Comparison of ENCODE assay signal across 9 mouse cellular contexts in genomic region chr14:55177274-55177673, GRCm38 (mm10). TPM values are rescaled to one million over a fixed set of nuclear protein-coding genes. Genes with fewer than 3 reads are reported as not detected.
DNase-seq lines count a peak whose midpoint lies in the region; TF ChIP-seq lines count a peak whose summit lies in the region.
"Had no signal": no experiment of that assay in that cellular context is flagged by ENCODE, and none has a peak within 500 bp of the region (broad histone marks: within the 10 kb centered on the region; RNA-seq: fewer than 3 reads in every experiment).

No protein-coding gene starts in this region.

- in situ Hi-C loops in CH12.LX (cut with MboI; ENCODE audit: low pct_ligation_motif_present, low pct_unique_long_range_greater_than_20kb, low sequenced_read_pairs) = no loop called here

- TF ChIP-seq EP300 in CH12.LX (IDR thresholded peaks at IDR 0.05; ENCODE audit: low read length) = no peak

- H3K4me1 ChIP-seq in CH12.LX (ENCODE audit: control insufficient read depth in 1 of 2, insufficient read depth in 2 of 2) = peaks cover 3 to 6% of the 10 kb centered on the region in 2 experiments; a peak in 2 of 4 replicates
- H3K4me1 ChIP-seq: hindbrain, embryonic 15.5 days had no signal

- no peaks in the 10 kb centered on the region for H3K79me2 ChIP-seq in CH12.LX (replicated peaks; ENCODE audit: control insufficient read depth, extremely low read depth, insufficient read depth, poor library complexity, severe bottlenecking)

- dilution Hi-C loops in CH12.LX (cut with MboI; ENCODE audit: extremely low pct_ligation_motif_present, extremely low pct_unique_long_range_greater_than_20kb, low sequenced_read_pairs) = no loop called here

- peak; percentile 18 for DNase-seq in gastrocnemius, adult 18-20 months (ENCODE audit: low spot score)
- DNase-seq in gastrocnemius, adult 8-10 months (ENCODE audit: low spot score in 2 of 2) = no peak
- DNase-seq in CH12.LX (ENCODE audit: extremely low read depth) = peak; percentile 70
- peak; percentile 34 for DNase-seq in c-Kit-positive CD71-negative TER-119-negative erythroid progenitor cells, embryonic 14.5 days (ENCODE audit: low read depth)
- DNase-seq in frontal cortex, postnatal 36 days (ENCODE audit: low spot score in 2 of 2) = peak; percentile 36 to 50
- DNase-seq in layer of hippocampus, adult 2 months (ENCODE audit: low spot score in 2 of 2) = peak; percentile 53 to 77
- DNase-seq in lung, postnatal 4 days = peak; percentile 44 to 63
- DNase-seq in spleen, postnatal 36 days (ENCODE audit: low spot score in 2 of 2) = peak; percentile 23

- H3K9me3 ChIP-seq in CH12.LX (replicated peaks; ENCODE audit: low read length) = no peaks in the 10 kb centered on the region
- H3K9me3 ChIP-seq: hindbrain, embryonic 15.5 days had no signal

- no peak for TF ChIP-seq POLR2A in CH12.LX (IDR thresholded peaks at IDR 0.05; ENCODE audit: low read depth, low read length)

- H3K27me3 ChIP-seq in CH12.LX (replicated peaks) = peaks cover 15% of the 10 kb centered on the region
- H3K27me3 ChIP-seq: hindbrain, embryonic 15.5 days had no signal

- no peaks in the 10 kb centered on the region for H3K36me3 ChIP-seq in CH12.LX (replicated peaks in 1 of 2; ENCODE audit: control insufficient read depth in 1 of 2, insufficient read depth in 1 of 2, low read length in 1 of 2)
- H3K36me3 ChIP-seq: hindbrain, embryonic 15.5 days had no signal

- peak; percentile 77 to 82 for TF ChIP-seq CTCF in CH12.LX (conservative IDR thresholded peaks at IDR 0.05 in 1 of 2, IDR thresholded peaks at IDR 0.05 in 1 of 2; ENCODE audit: low read depth in 2 of 2, low read length in 2 of 2)
- peak; percentile 85 for TF ChIP-seq CTCF in layer of hippocampus, adult 2 months (conservative IDR thresholded peaks at IDR 0.05)

- no peak overlapping the region for H3K4me3 ChIP-seq in CH12.LX (replicated peaks in 1 of 3; ENCODE audit: low read depth in 2 of 3, low read length in 2 of 3, poor library complexity in 1 of 3)
- H3K4me3 ChIP-seq in layer of hippocampus, adult 2 months = no peak overlapping the region
- H3K4me3 ChIP-seq: hindbrain, embryonic 15.5 days had no signal

- TF ChIP-seq RAD21 in CH12.LX (IDR thresholded peaks at IDR 0.05; ENCODE audit: low read depth, low read length) = peak; percentile 48

- H3K27ac ChIP-seq in CH12.LX (ENCODE audit: insufficient read depth, low read depth) = no peak overlapping the region
- no peak overlapping the region for H3K27ac ChIP-seq in layer of hippocampus, adult 2 months
- H3K27ac ChIP-seq: hindbrain, embryonic 15.5 days had no signal

- H3K4me2 ChIP-seq in CH12.LX (ENCODE audit: insufficient read depth, low read depth, poor library complexity, severe bottlenecking) = no peak overlapping the region
- H3K4me2 ChIP-seq: hindbrain, embryonic 15.5 days had no signal

- H3K9ac ChIP-seq in CH12.LX (ENCODE audit: insufficient read depth, low read depth) = no peak overlapping the region
- H3K9ac ChIP-seq: hindbrain, embryonic 15.5 days had no signal

TF ChIP-seq in CH12.LX, 34 proteins besides CTCF, POLR2A, EP300 and RAD21:
- peak; percentile 79 for TF ChIP-seq SMC3 (IDR thresholded peaks at IDR 0.05; ENCODE audit: low read depth, low read length)
- no peak for TF ChIP-seq POLR2AphosphoS2 (IDR thresholded peaks at IDR 0.05; ENCODE audit: low read depth, low read length)
- TF ChIP-seq UBTF (IDR thresholded peaks at IDR 0.05; ENCODE audit: low read depth, low read length) = no peak

RNA-seq across cellular contexts. Expression of gene Dhrs2, which starts 44.5 kb away (rescaled TPM):
- total RNA-seq in gastrocnemius, adult 18-20 months (2021) = not detected
- not detected for total RNA-seq in gastrocnemius, adult 8-10 months (2022)
- total RNA-seq in CH12.LX (2012; rRNA removed) (not detected in 2 replicates), CH12.LX (2014; rRNA removed) (not detected in 2 replicates)
- not detected in 2 replicates for polyA plus RNA-seq in CH12.LX (2012; ENCODE audit: insufficient read length, low read depth)
- total RNA-seq in layer of hippocampus, adult 2 months (2021) = not detected

Comparison
In these comparisons a context has a peak if more than half of its experiments do, and no peak if none do; other contexts are left out.
1. DNase-seq: peak in gastrocnemius, adult 18-20 months (single experiment), CH12.LX (single experiment), c-Kit-positive CD71-negative TER-119-negative erythroid progenitor cells, embryonic 14.5 days (single experiment), frontal cortex, postnatal 36 days (2 of 2), layer of hippocampus, adult 2 months (2 of 2), lung, postnatal 4 days (2 of 2) and spleen, postnatal 36 days (2 of 2); none in gastrocnemius, adult 8-10 months (0 of 2).